Mouse (Mus musculus): ENCODE measurements around the gene Gm20388. TPM values are rescaled to one million over a fixed set of nuclear protein-coding genes. Genes with fewer than 3 reads are reported as not detected.

The Gm20388 gene
- polyA plus RNA-seq, 1 experiment from 2014 or later, result not detected

DNA sequence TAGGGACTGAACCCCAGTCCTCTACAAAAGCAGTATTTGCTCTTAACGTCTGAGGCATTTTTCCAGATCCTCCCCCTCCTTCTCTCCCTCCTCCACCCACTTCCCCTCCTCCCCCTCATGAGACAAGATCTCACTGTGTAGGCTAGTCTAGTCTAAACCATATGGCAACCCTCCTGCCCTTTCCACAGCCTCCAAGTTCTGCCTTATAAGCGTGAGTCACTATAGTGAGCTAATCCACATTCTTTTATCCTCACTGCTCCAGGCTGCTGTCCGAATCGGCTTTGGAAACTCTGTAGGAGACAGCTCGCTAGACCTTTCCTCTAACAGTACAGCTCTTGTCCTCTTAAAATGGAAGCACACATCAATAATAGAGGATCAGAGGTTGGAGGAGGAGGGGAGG lies 3956.3 kb downstream of the Gm20388 start:
- 20% methylated on average over 5 of the region's 5 CpGs for WGBS
- ATAC-seq (ENCODE audit: low FRiP score, low TSS enrichment), result peak; percentile 60; the same call in 1 of the 2 replicates

DNA sequence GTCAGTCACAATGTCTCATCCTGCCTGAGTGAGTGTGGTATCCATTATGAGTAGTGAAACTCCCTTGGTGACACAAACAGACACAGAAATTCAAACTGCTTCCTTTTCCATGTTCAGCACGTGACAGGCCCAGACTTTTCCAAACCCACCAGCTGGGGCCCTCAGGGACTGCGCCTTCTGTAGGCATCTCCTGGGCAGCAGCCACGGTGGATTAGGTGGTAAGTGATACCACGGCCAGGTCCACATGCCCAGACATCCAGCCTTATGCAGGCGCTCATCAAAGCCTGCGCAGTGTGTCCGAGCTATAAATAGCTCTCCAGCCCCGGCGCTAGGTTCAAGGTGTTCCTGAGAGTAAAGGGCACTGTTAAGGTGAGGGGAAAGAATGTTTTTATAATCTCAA lies 3961.4 kb downstream of the Gm20388 start:
- H3K9me3 ChIP-seq (ENCODE audit: control insufficient read depth, low read length), result no peaks in the 10 kb centered on the region
- H3K9ac ChIP-seq (ENCODE audit: low read length), result no peak overlapping the region
- no peaks in the 10 kb centered on the region for H3K36me3 ChIP-seq (ENCODE audit: control insufficient read depth, insufficient read depth, low read length)
- H3K27ac ChIP-seq (replicated peaks), result no peak overlapping the region
- TF ChIP-seq EP300 (optimal IDR thresholded peaks at IDR 0.05) (no peak), CTCF (IDR thresholded peaks at IDR 0.05; ENCODE audit: low read depth) (no peak)
- DNase-seq (ENCODE audit: low spot score) (no peak), ATAC-seq (ENCODE audit: low FRiP score, low TSS enrichment) (no peak)
- H3K4me1 ChIP-seq (replicated peaks; ENCODE audit: control insufficient read depth, insufficient read depth), result no peaks in the 10 kb centered on the region
- no peak overlapping the region for H3K4me3 ChIP-seq (ENCODE audit: low read depth, low read length)
- H3K4me2 ChIP-seq (replicated peaks; ENCODE audit: low read depth), result no peak overlapping the region
- H3K27me3 ChIP-seq (ENCODE audit: control insufficient read depth, insufficient read depth, low read length), result no peaks in the 10 kb centered on the region
- 74% methylated on average over 9 of the region's 9 CpGs for WGBS

More for the DNA sequence above, 3956.3 kb downstream of the Gm20388 start:
- no peak overlapping the region for H3K9ac ChIP-seq (ENCODE audit: low read length)
- no peaks in the 10 kb centered on the region for H3K36me3 ChIP-seq (ENCODE audit: control insufficient read depth, insufficient read depth, low read length)
- no peaks in the 10 kb centered on the region for H3K9me3 ChIP-seq (ENCODE audit: control insufficient read depth, low read length)
- no peak for DNase-seq (ENCODE audit: low spot score)
- H3K4me3 ChIP-seq (ENCODE audit: low read depth, low read length), result no peak overlapping the region
- H3K27me3 ChIP-seq (ENCODE audit: control insufficient read depth, insufficient read depth, low read length), result no peaks in the 10 kb centered on the region
- no peaks in the 10 kb centered on the region for H3K4me1 ChIP-seq (replicated peaks; ENCODE audit: control insufficient read depth, insufficient read depth)
- H3K4me2 ChIP-seq (replicated peaks; ENCODE audit: low read depth), result no peak overlapping the region
- no peak overlapping the region for H3K27ac ChIP-seq (replicated peaks)
- TF ChIP-seq CTCF (IDR thresholded peaks at IDR 0.05; ENCODE audit: low read depth), result no peak

DNA sequence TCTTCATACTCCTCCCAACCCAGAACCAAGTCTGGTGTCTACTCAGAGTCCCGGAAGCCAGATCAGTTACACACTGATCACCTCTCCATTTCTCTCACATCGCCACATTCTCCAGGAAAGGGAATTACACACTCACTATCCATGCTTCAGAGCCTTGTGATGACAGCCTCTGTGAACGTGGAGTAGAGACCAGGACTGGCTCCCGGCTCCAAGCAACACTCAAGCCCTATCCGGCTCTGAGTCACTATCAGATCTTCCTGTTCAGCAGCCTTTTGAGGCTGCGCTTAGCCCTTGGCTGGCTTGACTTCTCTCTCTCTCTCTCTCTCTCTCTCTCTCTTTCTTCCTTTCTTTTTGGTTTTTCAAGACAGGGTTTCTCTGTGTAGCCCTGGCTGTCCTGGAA lies 3962.7 kb downstream of the Gm20388 start:
- no peaks in the 10 kb centered on the region for H3K4me1 ChIP-seq (replicated peaks; ENCODE audit: control insufficient read depth, insufficient read depth)
- DNase-seq (ENCODE audit: low spot score) (no peak), ATAC-seq (ENCODE audit: low FRiP score, low TSS enrichment) (no peak)
- no peak overlapping the region for H3K27ac ChIP-seq (replicated peaks)
- no peak overlapping the region for H3K9ac ChIP-seq (ENCODE audit: low read length)
- no peaks in the 10 kb centered on the region for H3K9me3 ChIP-seq (ENCODE audit: control insufficient read depth, low read length)
- H3K4me3 ChIP-seq (ENCODE audit: low read depth, low read length), result no peak overlapping the region
- H3K4me2 ChIP-seq (replicated peaks; ENCODE audit: low read depth), result no peak overlapping the region
- TF ChIP-seq EP300 (optimal IDR thresholded peaks at IDR 0.05) (no peak), CTCF (IDR thresholded peaks at IDR 0.05; ENCODE audit: low read depth) (no peak)
- WGBS, result 70% methylated on average over 6 of the region's 6 CpGs
- H3K36me3 ChIP-seq (ENCODE audit: control insufficient read depth, insufficient read depth, low read length), result no peaks in the 10 kb centered on the region
- H3K27me3 ChIP-seq (ENCODE audit: control insufficient read depth, insufficient read depth, low read length), result no peaks in the 10 kb centered on the region

DNA sequence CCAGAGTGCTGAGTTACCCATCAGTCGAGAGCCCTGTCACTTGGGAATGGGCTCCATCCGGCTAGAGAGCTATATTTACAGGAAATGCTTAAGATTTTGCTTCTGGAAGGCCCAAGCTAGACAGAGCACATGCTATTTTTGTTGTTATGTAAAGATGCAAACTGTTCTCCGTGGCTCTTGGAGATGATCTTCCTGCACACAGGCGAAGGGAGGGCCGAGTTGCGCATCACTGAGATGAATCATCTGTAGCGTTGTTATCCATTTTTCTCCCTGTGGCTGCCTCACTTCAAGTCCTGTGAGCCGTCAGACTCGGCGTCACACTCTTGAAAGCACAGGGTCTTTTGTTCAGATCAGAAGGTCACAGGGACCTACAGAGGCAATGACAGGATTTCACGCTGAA lies 3963.7 kb downstream of the Gm20388 start:
- Histone ChIP-seq H3K9me3 (ENCODE audit: control insufficient read depth, low read length) (no peaks in the 10 kb centered on the region), H3K4me3 (ENCODE audit: low read depth, low read length) (no peak overlapping the region), H3K4me1 (replicated peaks; ENCODE audit: control insufficient read depth, insufficient read depth) (no peaks in the 10 kb centered on the region), H3K27ac (replicated peaks) (no peak overlapping the region), H3K36me3 (ENCODE audit: control insufficient read depth, insufficient read depth, low read length) (no peaks in the 10 kb centered on the region), H3K4me2 (replicated peaks; ENCODE audit: low read depth) (no peak overlapping the region), H3K27me3 (ENCODE audit: control insufficient read depth, insufficient read depth, low read length) (no peaks in the 10 kb centered on the region), H3K9ac (ENCODE audit: low read length) (no peak overlapping the region)
- TF ChIP-seq EP300 (optimal IDR thresholded peaks at IDR 0.05) (no peak), CTCF (IDR thresholded peaks at IDR 0.05; ENCODE audit: low read depth) (no peak)
- no peak for DNase-seq (ENCODE audit: low spot score)
- no peak for ATAC-seq (ENCODE audit: low FRiP score, low TSS enrichment)
- 78% methylated on average over 11 of the region's 11 CpGs for WGBS

DNA sequence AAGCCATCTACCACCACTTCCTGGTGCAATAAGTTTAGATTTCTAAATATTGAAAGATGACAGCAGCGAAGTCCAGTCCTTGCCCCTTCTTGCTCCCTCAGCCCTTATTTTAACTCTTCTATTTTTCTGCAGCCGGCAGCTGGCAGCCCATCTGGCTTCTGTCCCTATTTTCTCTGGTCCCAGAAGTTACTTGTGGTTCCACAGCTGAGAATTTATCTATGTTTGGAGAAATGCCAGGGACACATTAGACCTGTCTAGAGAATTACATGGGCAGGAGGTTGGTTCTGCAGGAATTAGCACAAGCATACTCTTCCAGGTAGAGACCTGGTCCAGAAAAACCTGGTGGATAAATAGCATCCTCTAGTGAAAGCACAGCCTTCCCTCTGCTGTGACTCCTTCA lies 3967.2 kb downstream of the Gm20388 start:
- TF ChIP-seq CTCF (IDR thresholded peaks at IDR 0.05; ENCODE audit: low read depth), result no peak
- no peak for TF ChIP-seq EP300 (optimal IDR thresholded peaks at IDR 0.05)
- ATAC-seq (ENCODE audit: low FRiP score, low TSS enrichment), result no peak
- Histone ChIP-seq H3K9me3 (ENCODE audit: control insufficient read depth, low read length) (no peaks in the 10 kb centered on the region), H3K4me2 (replicated peaks; ENCODE audit: low read depth) (no peak overlapping the region), H3K36me3 (ENCODE audit: control insufficient read depth, insufficient read depth, low read length) (no peaks in the 10 kb centered on the region), H3K27ac (replicated peaks) (no peak overlapping the region), H3K4me1 (replicated peaks; ENCODE audit: control insufficient read depth, insufficient read depth) (no peaks in the 10 kb centered on the region), H3K4me3 (ENCODE audit: low read depth, low read length) (no peak overlapping the region), H3K9ac (ENCODE audit: low read length) (no peak overlapping the region), H3K27me3 (ENCODE audit: control insufficient read depth, insufficient read depth, low read length) (no peaks in the 10 kb centered on the region)
- 42% methylated on average over 2 of the region's 2 CpGs for WGBS
- DNase-seq (ENCODE audit: low spot score), result no peak

DNA sequence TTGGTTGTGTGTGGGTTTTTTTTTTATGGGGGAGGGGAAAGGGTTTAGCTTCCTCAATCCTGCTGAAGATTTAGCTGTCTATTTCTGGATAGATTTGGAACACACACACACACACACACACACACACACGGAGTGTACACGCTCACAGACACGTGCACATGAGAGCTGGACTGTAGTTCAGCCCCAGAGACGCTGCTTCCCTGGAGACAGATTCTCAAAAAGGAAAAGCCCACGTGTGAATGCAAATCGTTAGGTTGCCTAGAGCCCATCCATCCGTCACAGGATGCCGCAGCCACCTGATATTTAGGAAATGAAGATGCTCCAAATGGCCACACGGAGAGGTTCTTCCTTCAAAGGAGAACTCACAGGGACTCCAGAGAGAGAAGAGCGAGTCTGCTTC lies 3969.6 kb downstream of the Gm20388 start:
- Histone ChIP-seq H3K27ac (replicated peaks) (no peak overlapping the region), H3K4me1 (replicated peaks; ENCODE audit: control insufficient read depth, insufficient read depth) (no peaks in the 10 kb centered on the region), H3K4me3 (ENCODE audit: low read depth, low read length) (no peak overlapping the region), H3K36me3 (ENCODE audit: control insufficient read depth, insufficient read depth, low read length) (no peaks in the 10 kb centered on the region), H3K9me3 (ENCODE audit: control insufficient read depth, low read length) (no peaks in the 10 kb centered on the region), H3K27me3 (ENCODE audit: control insufficient read depth, insufficient read depth, low read length) (no peaks in the 10 kb centered on the region), H3K9ac (ENCODE audit: low read length) (no peak overlapping the region), H3K4me2 (replicated peaks; ENCODE audit: low read depth) (no peak overlapping the region)
- no peak for TF ChIP-seq EP300 (optimal IDR thresholded peaks at IDR 0.05)
- no peak for TF ChIP-seq CTCF (IDR thresholded peaks at IDR 0.05; ENCODE audit: low read depth)
- 63% methylated on average over 10 of the region's 10 CpGs for WGBS
- ATAC-seq (ENCODE audit: low FRiP score, low TSS enrichment), result no peak
- DNase-seq (ENCODE audit: low spot score), result no peak
